Mouse (Mus musculus) right cerebral cortex, postnatal 4 days (tissue): ENCODE results near the gene Ppib.

Source experiments
- DNase-seq: peaks from one replicate; pipeline ENCODE4 v3.0.0-alpha.2; 2022

Ppib gene

GRCm38 (mm10) chr9:66078493-66078892 is 18.5 kb downstream of the Ppib start:
- DNase-seq: no peak

- DNase-seq: no peak
These were observed 20.9 kb downstream of the Ppib start for GRCm38 (mm10) chr9:66080804-66081459.

GRCm38 (mm10) chr9:66081999-66082398 is 22.0 kb downstream of the Ppib start:
- DNase-seq: no peak

DNA sequence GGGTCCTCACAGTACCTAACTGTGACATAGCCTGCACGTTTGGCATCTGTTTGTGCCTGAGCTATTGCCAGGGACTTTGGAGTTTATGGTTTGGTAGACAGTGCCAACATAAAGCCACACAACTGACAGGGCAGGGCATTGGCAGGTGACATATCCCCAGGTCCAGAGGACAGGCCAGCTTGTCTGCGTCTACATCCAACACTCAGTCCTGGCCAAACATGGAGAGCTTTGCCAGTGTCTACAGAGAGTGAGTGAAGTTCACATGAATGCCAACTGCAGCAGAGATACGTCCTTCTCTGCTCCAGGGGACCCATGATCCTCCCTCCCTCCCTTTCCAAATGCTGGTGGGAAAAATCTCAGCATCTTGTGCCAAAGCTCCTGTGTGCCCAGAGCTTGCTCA is 24.1 kb downstream of the Ppib start:
- no peak for DNase-seq

- DNase-seq: no peak
These were observed 27.0 kb downstream of the Ppib start for GRCm38 (mm10) chr9:66087062-66087461.

DNA sequence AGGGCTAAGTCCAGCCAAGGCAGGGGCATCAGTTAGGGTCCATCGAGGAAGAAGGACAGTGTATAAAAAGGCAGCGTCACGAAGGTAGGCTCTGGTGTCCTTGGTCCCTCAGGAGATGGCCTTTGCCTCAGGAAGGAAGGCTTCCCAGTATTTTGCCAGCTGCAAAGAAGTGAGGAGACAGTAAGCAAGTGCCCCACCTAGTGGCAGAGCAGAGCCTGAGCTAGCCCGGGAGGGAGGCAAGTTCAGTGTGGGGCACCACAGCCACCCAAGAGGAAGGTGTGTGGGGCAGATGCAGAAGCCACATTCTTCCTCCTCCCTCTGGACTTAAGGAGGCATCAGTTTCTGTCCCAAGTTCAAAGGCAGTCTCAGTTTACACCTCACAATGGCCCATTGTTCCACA is 28.4 kb downstream of the Ppib start:
- peak; percentile 46 for DNase-seq

- no peak for DNase-seq
These were observed 30.7 kb downstream of the Ppib start for GRCm38 (mm10) chr9:66090593-66091244.

DNA sequence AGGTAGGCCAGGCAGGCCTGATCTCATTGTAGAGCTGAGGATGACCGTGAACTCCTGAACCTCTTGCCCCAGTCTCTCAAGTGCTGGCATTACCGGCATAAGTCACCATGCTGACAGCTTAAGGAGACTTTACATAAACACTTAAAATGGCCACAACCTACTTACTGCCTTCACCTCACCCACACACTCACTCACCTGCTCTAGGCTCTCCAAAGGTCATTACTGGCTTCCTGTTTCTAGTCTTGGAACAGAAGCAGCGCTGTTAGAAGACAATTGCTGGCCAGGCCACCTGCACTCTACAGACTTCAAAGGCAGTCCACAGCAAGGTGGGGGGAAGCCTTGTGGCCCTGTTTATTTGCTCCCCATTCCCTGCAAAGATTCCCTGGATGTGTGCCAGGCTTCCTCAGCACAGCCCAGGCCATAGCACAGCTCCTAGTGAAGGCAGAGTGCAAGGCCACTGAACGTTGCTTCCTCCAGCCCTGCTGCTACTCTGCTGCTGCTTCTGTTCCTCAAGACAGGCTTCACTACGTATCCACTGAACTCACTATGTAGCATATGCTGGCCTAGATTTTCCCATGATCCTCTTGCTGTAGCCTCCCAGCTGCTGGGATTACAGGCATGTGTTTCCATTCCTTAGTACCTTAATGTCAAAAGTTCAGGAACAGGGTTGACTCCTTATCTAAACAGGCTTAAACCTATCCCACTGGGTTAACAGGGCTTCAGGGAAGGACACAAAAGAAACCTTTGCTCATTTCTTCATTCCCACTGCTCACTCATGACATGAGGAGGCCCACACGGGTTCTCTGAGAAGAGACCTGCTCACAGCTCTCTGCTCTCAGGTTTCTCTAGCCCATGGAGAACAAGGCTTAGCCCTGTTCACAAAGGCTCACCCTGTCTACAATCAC is 31.6 kb downstream of the Ppib start:
- DNase-seq: no peak

DNA sequence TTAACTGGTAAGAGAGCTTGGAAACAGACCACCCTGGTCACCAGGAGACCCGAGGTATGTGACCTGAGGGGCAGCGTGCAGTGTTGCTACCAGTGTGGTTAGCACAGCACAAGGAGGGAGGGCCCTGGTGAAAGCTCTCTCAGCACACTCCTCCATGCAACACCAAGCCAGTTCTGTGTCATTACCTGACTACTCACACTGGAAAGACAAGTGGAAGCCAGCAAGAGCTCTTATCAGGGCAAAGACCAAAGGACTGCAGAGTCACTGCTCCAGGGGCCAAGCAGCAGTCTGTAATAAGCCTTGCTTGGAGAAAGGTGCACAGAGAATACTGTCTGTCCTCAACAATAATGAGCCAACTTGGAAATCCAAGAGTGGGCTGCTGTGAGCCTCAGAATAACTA is 32.6 kb downstream of the Ppib start:
- no peak for DNase-seq

DNA sequence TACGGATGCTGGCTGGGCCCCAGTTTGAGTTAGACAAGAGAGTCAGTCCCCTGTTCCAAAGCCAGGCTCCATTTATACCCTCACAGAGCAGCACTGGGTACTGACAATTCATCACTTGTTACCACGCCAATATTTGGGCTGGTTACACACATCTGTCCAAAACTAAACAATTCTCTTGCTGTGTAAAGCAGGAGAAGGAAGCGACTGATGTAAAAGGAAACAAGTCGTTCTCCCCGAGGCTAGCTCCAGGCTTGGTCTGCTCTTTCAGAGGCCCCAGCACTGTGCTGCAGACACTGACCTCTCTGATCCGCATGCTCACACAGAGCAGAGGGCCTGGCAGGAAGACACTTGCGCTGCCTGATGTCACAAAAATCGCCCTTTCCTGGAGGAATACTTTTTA is 41.6 kb downstream of the Ppib start:
- DNase-seq: no peak

GRCm38 (mm10) chr9:66102668-66103067 is 42.6 kb downstream of the Ppib start:
- no peak for DNase-seq

DNA sequence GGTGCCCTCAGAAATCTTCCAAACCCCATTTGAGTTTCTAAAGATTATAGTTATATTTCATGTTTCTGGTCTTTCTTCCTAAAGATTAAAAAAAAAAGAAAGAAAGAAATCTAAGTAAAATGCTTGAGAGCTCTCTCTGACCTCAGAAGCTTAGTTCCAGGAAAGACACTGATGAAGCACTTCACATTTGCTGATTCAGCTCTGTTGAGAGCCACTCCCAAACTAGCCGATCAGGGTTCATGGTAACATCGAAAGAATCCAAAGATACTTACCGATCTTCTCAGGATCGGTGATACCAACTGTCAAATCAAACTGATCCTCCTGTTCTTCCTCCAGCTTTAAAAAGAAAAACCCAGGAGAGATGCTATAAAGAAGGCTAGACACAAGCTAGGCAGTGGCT is 44.6 kb downstream of the Ppib start:
- DNase-seq: no peak

DNA sequence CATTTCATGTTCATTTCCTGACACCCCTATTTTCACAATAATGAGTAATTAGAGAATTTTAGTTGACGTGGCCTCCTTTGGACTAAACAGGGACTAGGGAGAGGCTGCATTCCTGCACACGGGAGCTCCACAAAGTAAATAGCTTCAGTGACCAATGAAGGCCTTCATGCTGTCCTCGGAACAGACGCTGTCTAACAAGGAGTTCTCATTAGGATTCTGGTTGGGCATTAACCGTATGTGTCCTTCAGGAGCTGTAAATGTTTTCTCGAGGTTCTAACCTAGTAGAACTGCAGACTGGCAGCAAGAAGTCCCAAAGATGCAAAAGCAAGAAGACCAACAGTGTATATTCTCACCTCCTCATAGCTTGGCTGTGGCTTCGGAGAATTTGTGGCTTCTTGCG is 45.1 kb downstream of the Ppib start:
- DNase-seq: no peak

- DNase-seq: no peak
These were observed 49.6 kb downstream of the Ppib start for GRCm38 (mm10) chr9:66109574-66109973.

GRCm38 (mm10) chr9:66110126-66110525 is 50.1 kb downstream of the Ppib start:
- DNase-seq: no peak

DNA sequence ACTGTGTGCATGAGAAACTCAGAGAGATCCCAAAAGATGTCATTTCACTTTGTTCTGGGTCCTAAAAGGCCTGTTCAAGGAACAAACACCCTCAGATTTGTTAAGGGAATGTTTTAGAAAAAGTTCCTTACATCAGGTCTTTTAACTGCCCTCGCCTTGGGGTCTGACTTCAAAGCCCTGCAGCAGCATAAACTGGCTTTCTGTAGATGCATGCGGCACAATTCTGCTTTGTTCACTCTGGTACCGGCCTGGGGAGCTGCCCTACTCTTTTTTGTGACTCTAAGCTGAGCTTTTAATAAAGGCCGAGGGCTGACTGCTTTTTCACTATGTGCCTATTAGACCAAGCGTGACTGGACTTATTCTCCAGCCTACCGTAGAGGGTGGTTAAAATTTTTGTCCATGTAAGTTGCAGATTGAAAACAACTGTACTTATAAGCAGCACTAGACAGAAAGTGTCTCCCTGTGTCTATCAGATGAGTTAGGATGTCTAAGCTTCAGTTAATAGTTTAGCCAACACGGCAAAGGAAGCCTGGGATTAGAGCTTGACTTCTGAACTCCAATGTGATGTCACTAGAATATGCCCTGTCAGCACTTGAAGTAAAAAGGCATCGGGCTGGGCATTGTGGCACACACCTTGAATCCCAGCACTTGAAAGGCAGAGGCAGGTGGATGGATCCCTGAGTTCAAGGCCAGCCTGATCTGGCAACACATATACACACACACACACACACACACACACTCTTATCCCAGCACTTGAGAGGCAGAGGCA is 50.8 kb downstream of the Ppib start:
- DNase-seq: no peak

DNA sequence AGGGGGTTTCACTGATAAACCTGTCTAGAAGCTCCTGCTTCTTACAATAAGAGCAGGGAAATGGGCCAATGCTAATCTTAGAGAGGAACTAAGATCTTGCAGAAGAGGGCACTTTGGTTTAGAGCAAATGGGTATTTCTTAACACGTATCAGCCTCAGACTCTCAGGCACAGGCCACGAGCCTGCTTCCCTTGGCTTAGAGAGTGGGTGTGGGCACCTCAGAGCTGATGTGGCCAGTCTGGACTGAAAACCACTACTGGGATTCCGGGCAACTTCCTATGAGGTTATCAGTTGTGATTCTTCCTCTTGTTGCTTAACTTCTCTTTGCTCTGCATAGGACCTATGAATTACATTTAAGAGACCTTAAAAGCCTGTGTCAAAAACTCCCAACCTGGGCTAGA is 54.3 kb downstream of the Ppib start:
- DNase-seq: no peak
